ENCODE assay signal across 19 mouse cellular contexts in genomic region chr6:50846740-50847516, GRCm38 (mm10).
A peak's percentile ranks its signal among the peaks of the same experiment; 100 is the strongest.
DNase-seq lines count a peak whose midpoint lies in the region; ATAC-seq and TF ChIP-seq lines count a peak whose summit lies in the region.
"Had no signal": no experiment of that assay in that cellular context is flagged by ENCODE, and none has a peak within 500 bp of the region (broad histone marks: within the 10 kb centered on the region; RNA-seq: fewer than 3 reads in every experiment).

No protein-coding gene starts in this region.

- H3K9me3 ChIP-seq in lung, embryonic 14.5 days (ENCODE audit: low read depth, low read length) = no peaks in the 10 kb centered on the region
- H3K9me3 ChIP-seq in embryonic facial prominence, embryonic 11.5 days (replicated peaks; ENCODE audit: control insufficient read depth, low read length) = no peaks in the 10 kb centered on the region
- H3K9me3 ChIP-seq in forebrain, embryonic 16.5 days (ENCODE audit: control insufficient read depth, low read length) = no peaks in the 10 kb centered on the region
- H3K9me3 ChIP-seq in limb, embryonic 10.5 days (replicated peaks) = no peaks in the 10 kb centered on the region
- H3K9me3 ChIP-seq: G1E; heart, embryonic 13.5 days; liver, embryonic 13.5 days; stomach, embryonic 15.5 days had no signal

- no peak for ATAC-seq in lung, embryonic 14.5 days (ENCODE audit: insufficient read depth)
- no peak for ATAC-seq in embryonic facial prominence, embryonic 11.5 days (replicated peaks; ENCODE audit: insufficient number of reproducible peaks, low FRiP score, low TSS enrichment, low read depth)
- peak; percentile 67 for ATAC-seq in forebrain, embryonic 16.5 days
- no peak for ATAC-seq in megakaryocyte, adult 5-6 weeks (ENCODE audit: poor library complexity, severe bottlenecking)

- H3K27me3 ChIP-seq in lung, embryonic 14.5 days (ENCODE audit: insufficient read depth, low read length) = no peaks in the 10 kb centered on the region
- no peaks in the 10 kb centered on the region for H3K27me3 ChIP-seq in embryonic facial prominence, embryonic 11.5 days (ENCODE audit: control insufficient read depth, insufficient read depth, low read length)
- no peaks in the 10 kb centered on the region for H3K27me3 ChIP-seq in forebrain, embryonic 16.5 days (replicated peaks; ENCODE audit: control insufficient read depth, insufficient read depth, low read length)
- no peaks in the 10 kb centered on the region for H3K27me3 ChIP-seq in limb, embryonic 10.5 days (ENCODE audit: low read depth, poor library complexity, severe bottlenecking)
- H3K27me3 ChIP-seq: stomach, embryonic 15.5 days had no signal

- no peak for TF ChIP-seq CTCF in lung, embryonic 14.5 days (IDR thresholded peaks at IDR 0.05; ENCODE audit: low read depth)

- peak; percentile 48 for DNase-seq in lung, embryonic 14.5 days
- DNase-seq in lung, postnatal 25 days (ENCODE audit: low spot score) = no peak
- no peak for DNase-seq in embryonic facial prominence, embryonic 11.5 days (ENCODE audit: low spot score)
- no peak for DNase-seq in limb, embryonic 10.5 days (ENCODE audit: low spot score)
- no peak for DNase-seq in right cerebral cortex, adult 18-20 months
- DNase-seq in Muller cell, postnatal 12 days (ENCODE audit: inconsistent ontology term) = no peak
- DNase-seq: adrenal gland, postnatal 25 days; cerebellum, postnatal 14 days; kidney, adult 2 months; left cerebral cortex, postnatal 4 days; liver, embryonic 13.5 days; lung, postnatal 4 days; midbrain, embryonic 14.5 days; spleen, adult 18-20 months had no signal

- H3K36me3 ChIP-seq in lung, embryonic 14.5 days (ENCODE audit: insufficient read depth) = no peaks in the 10 kb centered on the region
- no peaks in the 10 kb centered on the region for H3K36me3 ChIP-seq in embryonic facial prominence, embryonic 11.5 days (replicated peaks; ENCODE audit: control insufficient read depth, insufficient read depth, low read depth, low read length)
- no peaks in the 10 kb centered on the region for H3K36me3 ChIP-seq in forebrain, embryonic 16.5 days (ENCODE audit: control insufficient read depth, insufficient read depth)
- no peaks in the 10 kb centered on the region for H3K36me3 ChIP-seq in limb, embryonic 10.5 days
- H3K36me3 ChIP-seq: G1E; heart, embryonic 13.5 days; liver, embryonic 13.5 days; stomach, embryonic 15.5 days had no signal

- no peak overlapping the region for H3K9ac ChIP-seq in lung, embryonic 14.5 days
- H3K9ac ChIP-seq in embryonic facial prominence, embryonic 11.5 days (replicated peaks; ENCODE audit: low read length) = 0 out of 2 replicates have a peak overlapping the region, but pooled peaks have one; percentile 5
- H3K9ac ChIP-seq in forebrain, embryonic 16.5 days (replicated peaks; ENCODE audit: low read depth, low read length) = no peak overlapping the region
- H3K9ac ChIP-seq: heart, embryonic 13.5 days; liver, embryonic 13.5 days; stomach, embryonic 15.5 days had no signal

- WGBS in lung, embryonic 14.5 days = 40% methylated on average over 18 of the region's 18 CpGs
- WGBS in embryonic facial prominence, embryonic 11.5 days = 63% methylated on average over 18 of the region's 18 CpGs
- WGBS in forebrain, embryonic 16.5 days = 61% methylated on average over 18 of the region's 18 CpGs
- 66% methylated on average over 18 of the region's 18 CpGs for WGBS in limb, embryonic 10.5 days

- H3K27ac ChIP-seq in lung, embryonic 14.5 days (ENCODE audit: low read depth) = no peak overlapping the region
- H3K27ac ChIP-seq in embryonic facial prominence, embryonic 11.5 days (replicated peaks; ENCODE audit: low read depth, low read length) = no peak overlapping the region; the same call in 1 of the 2 replicates
- H3K27ac ChIP-seq in forebrain, embryonic 16.5 days (ENCODE audit: low read length) = peak overlapping the region; percentile 31; the same call in 1 of the 2 replicates
- peak overlapping the region; percentile 34; the same call in 1 of the 2 replicates for H3K27ac ChIP-seq in limb, embryonic 10.5 days
- H3K27ac ChIP-seq: heart, embryonic 13.5 days; liver, embryonic 13.5 days; stomach, embryonic 15.5 days had no signal

- H3K4me3 ChIP-seq in lung, embryonic 14.5 days (ENCODE audit: low read depth, low read length) = no peak overlapping the region
- no peak overlapping the region for H3K4me3 ChIP-seq in embryonic facial prominence, embryonic 11.5 days (ENCODE audit: low read depth, low read length)
- H3K4me3 ChIP-seq in forebrain, embryonic 16.5 days (replicated peaks; ENCODE audit: low read length) = no peak overlapping the region
- no peak overlapping the region for H3K4me3 ChIP-seq in limb, embryonic 10.5 days
- H3K4me3 ChIP-seq: heart, embryonic 13.5 days; liver, embryonic 13.5 days; stomach, embryonic 15.5 days had no signal

- H3K4me1 ChIP-seq in lung, embryonic 14.5 days (ENCODE audit: insufficient read depth) = peaks cover 7% of the 10 kb centered on the region; the same call in 1 of the 2 replicates
- no peaks in the 10 kb centered on the region for H3K4me1 ChIP-seq in embryonic facial prominence, embryonic 11.5 days (ENCODE audit: control insufficient read depth, insufficient read depth, low read length)
- peaks cover 12% of the 10 kb centered on the region for H3K4me1 ChIP-seq in forebrain, embryonic 16.5 days (replicated peaks; ENCODE audit: control insufficient read depth, insufficient read depth, low read length)
- peaks cover 5% of the 10 kb centered on the region; the same call in 1 of the 2 replicates for H3K4me1 ChIP-seq in limb, embryonic 10.5 days
- H3K4me1 ChIP-seq: liver, embryonic 13.5 days; stomach, embryonic 15.5 days had no signal

- H3K4me2 ChIP-seq in lung, embryonic 14.5 days = peak overlapping the region; percentile 20; the same call in 1 of the 2 replicates
- H3K4me2 ChIP-seq in embryonic facial prominence, embryonic 11.5 days (ENCODE audit: low read depth, low read length) = no peak overlapping the region
- H3K4me2 ChIP-seq in forebrain, embryonic 16.5 days (ENCODE audit: low read length) = no peak overlapping the region
- H3K4me2 ChIP-seq: heart, embryonic 13.5 days; liver, embryonic 13.5 days; stomach, embryonic 15.5 days had no signal

Comparison
In these comparisons a context has a peak if more than half of its experiments do, and no peak if none do; other contexts are left out.
1. H3K27ac ChIP-seq: peak in forebrain, embryonic 16.5 days (single experiment) and limb, embryonic 10.5 days (single experiment); none in lung, embryonic 14.5 days (single experiment) and embryonic facial prominence, embryonic 11.5 days (single experiment).